Mouse (Mus musculus) CH12.LX (cell line): Measurements from ENCODE around the gene Cav1. TPM values are rescaled to one million over a fixed set of nuclear protein-coding genes. Genes with fewer than 3 reads are reported as not detected.

ENCODE experiments used
- DNase-seq: peaks from one replicate; pipeline ENCODE4 v3.0.0-alpha.2; 2013; ENCODE audit errors: extremely low read depth
- H3K27ac ChIP-seq: 2 replicates; pipeline ENCODE4 v1.5.1; 2012; ENCODE audit warnings: low read depth, mild to moderate bottlenecking, control low read depth, moderate library complexity; ENCODE audit not compliant: insufficient read depth
- H3K27me3 ChIP-seq: replicated peaks from 2 replicates; pipeline ENCODE3; 2012; ENCODE audit warnings: inconsistent platforms
- H3K36me3 ChIP-seq, 2 experiments: replicated peaks in 1 of 2; 2 replicates each; pipeline versions ENCODE3 to v1.6.1; 2012; ENCODE audit warnings: inconsistent platforms in 1 of 2, low read length in 1 of 2, mild to moderate bottlenecking in 1 of 2, mixed read lengths in 1 of 2, moderate library complexity in 1 of 2; ENCODE audit not compliant: control insufficient read depth in 1 of 2, insufficient read depth in 1 of 2
- H3K4me1 ChIP-seq, 2 experiments: 2 replicates each; pipeline ENCODE4 v1.6.1; 2012; ENCODE audit warnings: inconsistent platforms in 1 of 2, moderate library complexity in 1 of 2; ENCODE audit not compliant: insufficient read depth in 2 of 2, control insufficient read depth in 1 of 2
- H3K4me2 ChIP-seq: 2 replicates; pipeline ENCODE4 v1.6.1; 2012; ENCODE audit warnings: low read depth, mild to moderate bottlenecking, control low read depth; ENCODE audit not compliant: poor library complexity, insufficient read depth, severe bottlenecking
- H3K4me3 ChIP-seq, 3 experiments: fragments of 150-350 bp in 1 of 3; sonication (generic) in 1 of 3; replicated peaks in 1 of 3; 2 replicates each; pipeline versions ENCODE3 to v1.5.1; 2011 to 2012; ENCODE audit warnings: low read depth in 2 of 3, low read length in 2 of 3, mild to moderate bottlenecking in 2 of 3, moderate library complexity in 2 of 3, control low read depth in 1 of 3, improper control_type of control experiment in 1 of 3, inconsistent platforms in 1 of 3, mixed read lengths in 1 of 3; ENCODE audit not compliant: poor library complexity in 1 of 3
- H3K79me2 ChIP-seq: replicated peaks from 2 replicates; pipeline ENCODE4 v1.6.1; 2012; ENCODE audit warnings: mild to moderate bottlenecking, moderate library complexity; ENCODE audit not compliant: control insufficient read depth, poor library complexity, insufficient read depth, severe bottlenecking; ENCODE audit errors: extremely low read depth
- H3K9ac ChIP-seq: 2 replicates; pipeline ENCODE4 v1.6.1; 2012; ENCODE audit warnings: low read depth, mild to moderate bottlenecking, control low read depth, moderate library complexity; ENCODE audit not compliant: insufficient read depth
- H3K9me3 ChIP-seq: replicated peaks from 2 replicates; pipeline ENCODE3; 2012; ENCODE audit warnings: low read length, inconsistent platforms, mixed read lengths
- CHD1 ChIP-seq: IDR thresholded peaks from 2 replicates; pipeline ENCODE4 v1.6.1; 2012; ENCODE audit warnings: low read depth, low read length, improper control_type of control experiment, inconsistent platforms
- CTCF ChIP-seq, 2 experiments: IDR thresholded peaks in 1 of 2; conservative IDR thresholded peaks in 1 of 2; 2 replicates each; pipeline ENCODE4 v1.5.1; 2011 to 2012; ENCODE audit warnings: low read depth in 2 of 2, low read length in 2 of 2, improper control_type of control experiment in 1 of 2, inconsistent platforms in 1 of 2, mild to moderate bottlenecking in 1 of 2, moderate library complexity in 1 of 2
- E2F4 ChIP-seq: IDR thresholded peaks from 2 replicates; pipeline ENCODE4 v1.6.1; 2011; ENCODE audit warnings: low read depth, low read length, improper control_type of control experiment; ENCODE audit not compliant: insufficient replicate concordance
- EP300 ChIP-seq: IDR thresholded peaks from 2 replicates; pipeline ENCODE4 v1.6.1; 2011; ENCODE audit warnings: low read length, improper control_type of control experiment
- GABPA ChIP-seq: IDR thresholded peaks from 2 replicates; pipeline ENCODE4 v1.6.1; 2012; ENCODE audit warnings: low read depth, low read length, improper control_type of control experiment, inconsistent platforms; ENCODE audit not compliant: insufficient replicate concordance
- HCFC1 ChIP-seq: IDR thresholded peaks from 2 replicates; pipeline ENCODE4 v1.6.1; 2012; ENCODE audit warnings: low read depth, mild to moderate bottlenecking, inconsistent platforms, low read length, improper control_type of control experiment
- JUN ChIP-seq: IDR thresholded peaks from 2 replicates; pipeline ENCODE4 v1.6.1; 2011; ENCODE audit warnings: low read depth, mild to moderate bottlenecking, low read length, improper control_type of control experiment, moderate library complexity; ENCODE audit not compliant: insufficient read depth
- KAT2A ChIP-seq: IDR thresholded peaks from 2 replicates; pipeline ENCODE4 v1.6.1; 2012; ENCODE audit warnings: low read length, improper control_type of control experiment, inconsistent platforms; ENCODE audit not compliant: insufficient replicate concordance
- MAFK ChIP-seq: IDR thresholded peaks from 2 replicates; pipeline ENCODE4 v1.6.1; 2011; ENCODE audit warnings: low read length, improper control_type of control experiment; ENCODE audit not compliant: insufficient replicate concordance
- MAX ChIP-seq: IDR thresholded peaks from 2 replicates; pipeline ENCODE4 v1.6.1; 2011; ENCODE audit warnings: low read length, improper control_type of control experiment
- MEF2A ChIP-seq: IDR thresholded peaks from 2 replicates; pipeline ENCODE4 v1.6.1; 2014; ENCODE audit warnings: low read depth, mild to moderate bottlenecking, inconsistent platforms, low read length, improper control_type of control experiment, borderline replicate concordance
- MXI1 ChIP-seq: IDR thresholded peaks from 2 replicates; pipeline ENCODE4 v1.6.1; 2011; ENCODE audit warnings: mild to moderate bottlenecking, low read depth, low read length, improper control_type of control experiment
- MYC ChIP-seq: IDR thresholded peaks from 2 replicates; pipeline ENCODE4 v1.6.1; 2011; ENCODE audit warnings: low read depth, mild to moderate bottlenecking, improper control_type of control experiment, low read length
- NELFE ChIP-seq: IDR thresholded peaks from 2 replicates; pipeline ENCODE4 v1.6.1; 2011; ENCODE audit warnings: low read depth, low read length, improper control_type of control experiment
- NRF1 ChIP-seq: IDR thresholded peaks from 2 replicates; pipeline ENCODE4 v1.6.1; 2014; ENCODE audit warnings: low read depth, mild to moderate bottlenecking, inconsistent platforms, low read length, improper control_type of control experiment, moderate library complexity
- PAX5 ChIP-seq: IDR thresholded peaks from 2 replicates; pipeline ENCODE4 v1.6.1; 2012; ENCODE audit warnings: low read length, inconsistent platforms, mixed read lengths
- POLR2AphosphoS2 ChIP-seq: IDR thresholded peaks from 2 replicates; pipeline ENCODE4 v1.6.1; 2011; ENCODE audit warnings: low read depth, low read length, improper control_type of control experiment
- RAD21 ChIP-seq: IDR thresholded peaks from 2 replicates; pipeline ENCODE4 v1.6.1; 2011; ENCODE audit warnings: low read depth, mild to moderate bottlenecking, low read length, improper control_type of control experiment, moderate library complexity
- ZKSCAN1 ChIP-seq: IDR thresholded peaks from 2 replicates; pipeline ENCODE4 v1.6.1; 2012; ENCODE audit warnings: low read depth, inconsistent platforms, low read length, improper control_type of control experiment, borderline replicate concordance
- ZMIZ1 ChIP-seq: IDR thresholded peaks from 2 replicates; pipeline ENCODE4 v1.6.1; 2012; ENCODE audit warnings: low read depth, mild to moderate bottlenecking, inconsistent platforms, low read length, improper control_type of control experiment
- dilution Hi-C: fragments of 300-500 bp; cut with MboI; formaldehyde crosslinking; loops from 2 replicates; pipeline ENCODE4 v1.14.3; 2020; ENCODE audit warnings: low sequenced_read_pairs; ENCODE audit not compliant: extremely low pct_unique_long_range_greater_than_20kb, extremely low pct_ligation_motif_present
- in situ Hi-C: fragments of 300-500 bp; cut with MboI; formaldehyde crosslinking; loops from 3 replicates; pipeline ENCODE4 v1.14.3; 2019; ENCODE audit warnings: low sequenced_read_pairs, low pct_ligation_motif_present, low pct_unique_long_range_greater_than_20kb, mixed read lengths
- polyA plus RNA-seq: library from polyadenylated mRNA; unstranded; fragments of >175 nt; gene quantifications from 2 replicates; pipeline ENCODE4 v1.2.1, GENCODE M21; 2012; ENCODE audit warnings: low read depth; ENCODE audit not compliant: insufficient read length
- total RNA-seq, 2 experiments: library from RNA; depleted of rRNA; stranded (reverse); fragments of 300-350 nt in 1 of 2; fragments of >200 nt in 1 of 2; gene quantifications; 2 replicates each; pipeline ENCODE4 v1.2.3; 2012 to 2014

Gene Cav1
- total and polyA plus RNA-seq, 3 experiments, result not detected

DNA sequence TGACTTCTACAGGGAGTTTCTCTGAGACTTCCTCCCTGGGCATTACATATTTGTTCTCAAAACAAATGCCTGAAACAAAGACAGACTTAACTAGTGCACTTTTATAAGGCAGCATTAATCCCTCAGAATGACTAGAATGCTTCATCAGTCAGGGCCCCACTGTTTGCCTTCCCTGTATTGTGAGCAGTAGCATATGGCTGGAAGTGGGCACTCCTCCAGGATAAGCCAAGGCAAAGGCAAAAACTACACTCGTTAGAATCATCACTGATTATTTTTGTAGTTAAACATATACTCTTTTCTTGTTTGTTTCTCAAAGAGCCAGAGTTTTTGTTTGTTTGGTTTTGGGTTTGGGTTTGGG lies 11.0 kb downstream of the Cav1 start:
- Histone ChIP-seq H3K79me2 (no peaks in the 10 kb centered on the region), H3K4me1 (no peaks in the 10 kb centered on the region), H3K36me3 (no peaks in the 10 kb centered on the region), H3K4me3 (no peak overlapping the region), H3K27me3 (no peaks in the 10 kb centered on the region), H3K27ac (no peak overlapping the region), H3K9ac (no peak overlapping the region), H3K9me3 (no peaks in the 10 kb centered on the region), H3K4me2 (no peak overlapping the region)
- in situ Hi-C loops, result no loop called here
- dilution Hi-C loops, result no loop called here
- TF ChIP-seq PAX5 (no peak), KAT2A (no peak), MYC (no peak), E2F4 (no peak), CHD1 (no peak), HCFC1 (no peak), NRF1 (no peak), JUN (no peak), MEF2A (no peak)
- DNase-seq, result no peak

GRCm38 (mm10) chr6:17317944-17318343 lies 11.8 kb downstream of the Cav1 start:
- in situ Hi-C loops (no loop called here), dilution Hi-C loops (no loop called here)
- Histone ChIP-seq H3K9me3 (no peaks in the 10 kb centered on the region), H3K79me2 (no peaks in the 10 kb centered on the region), H3K36me3 (no peaks in the 10 kb centered on the region), H3K27ac (no peak overlapping the region), H3K4me1 (no peaks in the 10 kb centered on the region), H3K4me3 (no peak overlapping the region), H3K9ac (no peak overlapping the region), H3K27me3 (no peaks in the 10 kb centered on the region), H3K4me2 (no peak overlapping the region)
- TF ChIP-seq POLR2AphosphoS2, result no peak
- no peak for TF ChIP-seq KAT2A
- TF ChIP-seq ZMIZ1, result no peak
- TF ChIP-seq MAX, result no peak
- TF ChIP-seq MEF2A, result no peak
- no peak for TF ChIP-seq RAD21
- no peak for TF ChIP-seq MYC
- TF ChIP-seq GABPA, result no peak
- no peak for TF ChIP-seq NRF1
- TF ChIP-seq MAFK, result no peak
- TF ChIP-seq MXI1, result no peak
- TF ChIP-seq CTCF (conservative IDR thresholded peaks at IDR 0.05 in 1 of 2, IDR thresholded peaks at IDR 0.05 in 1 of 2; ENCODE audit: low read depth in 2 of 2, low read length in 2 of 2), result no peak
- no peak for TF ChIP-seq ZKSCAN1
- TF ChIP-seq E2F4, result no peak
- TF ChIP-seq CHD1, result no peak
- TF ChIP-seq EP300, result no peak
- no peak for TF ChIP-seq HCFC1
- no peak for TF ChIP-seq NELFE
- DNase-seq, result no peak
